Mouse (Mus musculus) small intestine, adult 2 months (tissue): ENCODE measurements around the gene Stac. TPM values are rescaled to one million over a fixed set of nuclear protein-coding genes. Genes with fewer than 3 reads are reported as not detected.
A peak's percentile ranks its signal among the peaks of the same experiment; 100 is the strongest.

Experiments used
- H3K27ac ChIP-seq: fragments of 200-500 bp; 2 replicates; pipeline ENCODE4 v1.5.1; 2012; ENCODE audit warnings: low read depth, low read length, control low read depth, inconsistent platforms; ENCODE audit not compliant: insufficient read depth
- H3K27me3 ChIP-seq: fragments of 200-500 bp; 2 replicates; pipeline ENCODE4 v1.6.1; 2012; ENCODE audit warnings: mild to moderate bottlenecking, moderate library complexity, low read length, inconsistent platforms; ENCODE audit not compliant: control insufficient read depth, insufficient read depth
- H3K36me3 ChIP-seq: fragments of 200-500 bp; 2 replicates; pipeline ENCODE4 v1.6.1; 2012; ENCODE audit warnings: mild to moderate bottlenecking, low read length, control low read depth, inconsistent platforms; ENCODE audit not compliant: control insufficient read depth, insufficient read depth
- H3K4me1 ChIP-seq: fragments of 200-500 bp; 2 replicates; pipeline ENCODE4 v1.6.1; 2012; ENCODE audit warnings: low read length, inconsistent platforms, mixed read lengths; ENCODE audit not compliant: control insufficient read depth, insufficient read depth, insufficient read length
- H3K4me3 ChIP-seq: fragments of 200-500 bp; 2 replicates; pipeline ENCODE4 v1.5.1; 2012; ENCODE audit warnings: low read depth, mild to moderate bottlenecking, control low read depth, inconsistent platforms, low read length, moderate library complexity
- CTCF ChIP-seq: fragments of 200-500 bp; IDR thresholded peaks from 2 replicates; pipeline ENCODE4 v1.5.1; 2012; ENCODE audit warnings: low read depth, mild to moderate bottlenecking, control low read depth, inconsistent platforms, low read length, moderate library complexity, mixed read lengths; ENCODE audit not compliant: insufficient replicate concordance, insufficient read length; ENCODE audit errors: extremely low read depth
- POLR2A ChIP-seq: fragments of 200-500 bp; IDR thresholded peaks from 2 replicates; pipeline ENCODE4 v1.6.1; 2012; ENCODE audit warnings: low read depth, mild to moderate bottlenecking, control low read depth, inconsistent platforms, low read length, moderate library complexity
- WGBS: fragments of 180-500 bp; shearing (Covaris S2); methylation state at CpG from one replicate; pipeline ENCODE4 v1.1.7; 2018; 5-methylcytosine and 5-hydroxymethylcytosine counted together
- polyA plus RNA-seq: library from polyadenylated mRNA; depleted of rRNA; stranded (reverse); fragments of >200 nt; gene quantifications from 2 replicates; pipeline ENCODE4 v1.2.3, GENCODE M21; 2012; rRNA removed

Gene Stac
- polyA plus RNA-seq, result 0.43 and 0.82 TPM in 2 replicates

- Histone ChIP-seq H3K4me3 (peak within 1 kb of the TSS; percentile 50), H3K4me1 (peaks cover 4% of the 10 kb centered on the region; the same call in 1 of the 2 replicates)
- WGBS, result 4% methylated on average over 61 of the region's 64 CpGs
These were observed at the start of gene Stac for GRCm38 (mm10) chr9:111689680-111690483. TSS of gene Stac (minus strand) at chr9:111690348.

GRCm38 (mm10) chr9:111739431-111740245 is 49.5 kb upstream of the Stac start:
- H3K27ac ChIP-seq, result peak overlapping the region; percentile 74
- no peaks in the 10 kb centered on the region for H3K36me3 ChIP-seq
- no peaks in the 10 kb centered on the region for H3K27me3 ChIP-seq
- no peak for TF ChIP-seq POLR2A
- TF ChIP-seq CTCF, result no peak
- 23% methylated on average over 10 of the region's 10 CpGs for WGBS
- no peak overlapping the region for H3K4me3 ChIP-seq
- H3K4me1 ChIP-seq, result peaks cover 14% of the 10 kb centered on the region

More at GRCm38 (mm10) chr9:111689680-111690483, at the start of gene Stac:
- TF ChIP-seq CTCF, result no peak
- no peak for TF ChIP-seq POLR2A
- Histone ChIP-seq H3K36me3 (no peaks in the 10 kb centered on the region), H3K27me3 (peaks cover 11% of the 10 kb centered on the region), H3K27ac (no peak within 1 kb of the TSS)

- WGBS, result 24% methylated on average over 3 of the region's 3 CpGs
- H3K27ac ChIP-seq, result no peak overlapping the region
- peaks cover 14% of the 10 kb centered on the region for H3K4me1 ChIP-seq
- no peak for TF ChIP-seq CTCF
- TF ChIP-seq POLR2A, result no peak
- H3K36me3 ChIP-seq, result no peaks in the 10 kb centered on the region
- H3K27me3 ChIP-seq, result no peaks in the 10 kb centered on the region
- no peak overlapping the region for H3K4me3 ChIP-seq
These were observed 48.9 kb upstream of the Stac start for GRCm38 (mm10) chr9:111739026-111739425.

GRCm38 (mm10) chr9:111737796-111738195 is 47.6 kb upstream of the Stac start:
- no peak for TF ChIP-seq POLR2A
- TF ChIP-seq CTCF, result no peak
- H3K27ac ChIP-seq, result no peak overlapping the region
- no peaks in the 10 kb centered on the region for H3K36me3 ChIP-seq
- WGBS, result 85% methylated on average over 2 of the region's 2 CpGs
- no peaks in the 10 kb centered on the region for H3K27me3 ChIP-seq
- peaks cover 14% of the 10 kb centered on the region for H3K4me1 ChIP-seq
- H3K4me3 ChIP-seq, result no peak overlapping the region

GRCm38 (mm10) chr9:111735931-111736330 is 45.8 kb upstream of the Stac start:
- TF ChIP-seq POLR2A, result no peak
- TF ChIP-seq CTCF, result no peak
- Histone ChIP-seq H3K4me3 (no peak overlapping the region), H3K4me1 (peaks cover 14% of the 10 kb centered on the region), H3K27me3 (no peaks in the 10 kb centered on the region), H3K27ac (no peak overlapping the region), H3K36me3 (no peaks in the 10 kb centered on the region)
- 92% methylated on average over 3 of the region's 3 CpGs for WGBS

- Histone ChIP-seq H3K27me3 (no peaks in the 10 kb centered on the region), H3K4me3 (no peak overlapping the region), H3K27ac (no peak overlapping the region), H3K36me3 (no peaks in the 10 kb centered on the region), H3K4me1 (no peaks in the 10 kb centered on the region)
- TF ChIP-seq POLR2A (no peak), CTCF (no peak)
- 81% methylated on average over 9 of the region's 9 CpGs for WGBS
These were observed 42.0 kb upstream of the Stac start for GRCm38 (mm10) chr9:111731939-111732670.
